Mouse (Mus musculus): Measurements from ENCODE around the gene Rcan1.

The Rcan1 gene

DNA sequence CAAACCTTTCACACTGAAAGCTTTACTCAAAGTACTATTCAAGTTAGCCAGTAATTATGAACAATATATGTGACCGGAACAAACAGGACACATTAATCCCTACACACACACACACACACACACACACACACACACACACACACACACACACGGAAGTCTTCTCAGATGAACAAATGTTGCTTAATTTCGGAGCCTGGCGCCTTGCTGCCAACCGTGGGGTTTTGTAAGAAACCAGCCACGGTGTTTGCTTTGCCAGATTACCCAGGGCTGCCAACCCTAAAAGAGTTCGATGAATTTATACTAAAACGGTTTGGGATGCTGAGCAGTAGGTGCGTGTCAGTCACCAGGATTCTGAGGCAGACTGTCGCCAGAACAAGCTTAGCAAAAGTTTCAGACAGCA lies 69.5 kb downstream of the Rcan1 start:
- DNase-seq (ENCODE audit: low spot score in 2 of 2): no peak

DNA sequence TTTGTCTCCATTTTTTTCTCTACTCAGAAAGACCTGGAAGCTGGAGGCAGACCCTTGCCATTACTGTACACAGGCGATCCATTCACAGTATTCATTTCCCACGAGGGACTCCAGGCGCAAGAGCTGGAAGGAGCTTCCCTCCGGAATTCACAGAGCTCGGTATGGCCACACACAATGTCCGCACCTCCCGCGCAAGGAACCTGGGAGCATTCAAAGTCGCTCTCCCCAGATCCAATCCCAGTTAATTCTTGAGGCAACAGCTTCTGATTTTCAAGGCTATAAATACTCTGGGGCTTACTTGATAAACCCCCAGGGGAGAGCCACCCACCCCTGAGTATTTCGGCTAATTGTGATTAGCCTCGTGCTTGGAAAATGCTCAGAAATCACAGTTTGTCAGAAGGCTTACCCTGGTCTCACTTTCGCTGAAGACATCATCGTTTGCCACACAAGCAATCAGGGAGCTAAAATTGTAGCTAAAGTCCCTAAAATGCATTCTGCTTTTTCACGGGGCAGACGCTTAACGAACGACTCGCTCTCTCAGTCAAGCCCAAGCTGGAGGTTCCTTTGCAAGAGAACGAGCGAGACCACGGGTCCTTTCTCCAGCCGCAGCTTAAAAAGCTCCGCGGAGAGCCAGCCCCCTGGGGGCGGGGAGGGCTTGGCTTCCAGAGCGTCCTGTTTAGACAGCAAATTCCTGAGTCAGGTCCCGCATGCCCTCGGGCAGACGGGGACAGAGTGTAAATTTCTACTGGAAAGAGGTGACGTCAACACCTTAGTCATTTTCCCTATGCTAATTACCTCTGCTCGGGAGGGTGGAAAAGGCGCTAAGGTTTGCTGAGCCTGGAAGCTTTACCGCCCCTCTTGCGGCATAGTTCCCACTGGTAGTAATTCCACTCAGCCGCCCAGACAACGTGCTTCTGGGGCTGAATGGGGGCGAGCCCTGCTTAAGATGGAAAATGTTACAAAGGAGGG lies 70.9 kb downstream of the Rcan1 start:
- DNase-seq (ENCODE audit: low spot score in 2 of 2): peak; percentile 64 to 69

GRCm38 (mm10) chr16:92398574-92399118 lies 72.0 kb downstream of the Rcan1 start:
- DNase-seq (ENCODE audit: low spot score in 2 of 2): no peak

DNA sequence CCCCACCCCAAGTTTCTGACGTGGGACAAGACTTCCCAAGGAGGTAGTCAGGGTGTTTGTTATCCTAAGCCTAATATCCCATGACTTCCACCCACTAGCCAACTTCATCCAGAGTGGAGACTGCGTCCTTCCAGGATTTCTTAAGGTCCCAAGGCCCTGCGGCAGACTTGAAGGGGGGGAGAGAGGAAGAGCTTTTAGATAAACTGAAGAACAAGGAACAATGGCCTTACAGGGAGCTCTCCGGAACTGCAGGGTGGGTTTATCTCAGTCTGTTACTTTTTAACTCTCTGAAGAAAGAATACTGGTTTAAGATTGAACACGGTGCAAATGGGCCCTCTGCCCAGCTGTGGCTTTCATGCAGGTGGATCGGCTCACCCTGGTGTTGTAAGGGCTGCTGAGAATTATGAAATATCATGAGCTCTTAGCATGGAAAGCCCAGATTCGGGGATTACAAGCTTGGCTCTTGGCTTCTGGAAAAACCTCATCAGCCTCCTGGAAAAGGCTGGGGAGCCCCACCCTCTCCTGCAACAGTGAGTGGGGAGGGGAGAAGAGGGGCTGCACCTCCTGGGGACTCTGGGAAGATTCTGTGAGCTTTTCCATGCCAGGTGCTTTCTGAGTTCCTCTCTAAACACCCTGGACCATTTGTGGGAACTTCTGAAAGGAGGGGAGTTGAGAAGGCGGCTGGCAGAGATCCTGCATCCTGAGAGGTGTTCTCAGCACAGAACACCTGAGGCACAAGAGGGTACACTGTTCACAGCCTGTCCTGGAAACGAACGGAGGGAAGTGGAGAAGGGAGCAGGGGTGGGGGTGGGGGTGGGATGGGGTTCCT lies 72.7 kb downstream of the Rcan1 start:
- DNase-seq (ENCODE audit: low spot score in 2 of 2): no peak

GRCm38 (mm10) chr16:92393732-92394131 lies 76.9 kb downstream of the Rcan1 start:
- no peak for DNase-seq (ENCODE audit: low spot score in 2 of 2)

DNA sequence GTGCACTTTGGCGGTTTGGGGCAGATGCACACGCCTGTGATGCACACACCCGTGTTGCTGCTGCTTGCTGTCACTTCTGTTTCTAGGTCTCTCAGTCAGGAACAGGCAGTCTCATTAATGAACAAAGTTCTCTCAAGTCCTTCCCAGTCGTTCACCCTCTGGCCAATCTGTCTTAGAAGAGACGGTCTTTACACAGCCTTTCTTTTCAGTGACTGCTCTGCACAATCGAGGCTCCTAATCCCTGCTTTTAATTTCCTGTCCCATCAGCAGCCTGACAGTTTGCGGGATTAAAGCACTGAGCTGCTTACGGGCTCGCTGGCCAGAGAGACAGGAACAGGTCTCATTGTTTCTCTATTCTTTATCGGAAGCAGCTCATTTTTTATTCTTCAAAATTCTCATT lies 83.0 kb downstream of the Rcan1 start:
- no peak for DNase-seq (ENCODE audit: low spot score in 2 of 2)

GRCm38 (mm10) chr16:92385062-92385461 lies 85.6 kb downstream of the Rcan1 start:
- peak in 1 of 2 experiments; percentile 48 for DNase-seq (ENCODE audit: low spot score in 2 of 2)

GRCm38 (mm10) chr16:92383412-92383811 lies 87.3 kb downstream of the Rcan1 start:
- no peak for DNase-seq (ENCODE audit: low spot score in 2 of 2)

DNA sequence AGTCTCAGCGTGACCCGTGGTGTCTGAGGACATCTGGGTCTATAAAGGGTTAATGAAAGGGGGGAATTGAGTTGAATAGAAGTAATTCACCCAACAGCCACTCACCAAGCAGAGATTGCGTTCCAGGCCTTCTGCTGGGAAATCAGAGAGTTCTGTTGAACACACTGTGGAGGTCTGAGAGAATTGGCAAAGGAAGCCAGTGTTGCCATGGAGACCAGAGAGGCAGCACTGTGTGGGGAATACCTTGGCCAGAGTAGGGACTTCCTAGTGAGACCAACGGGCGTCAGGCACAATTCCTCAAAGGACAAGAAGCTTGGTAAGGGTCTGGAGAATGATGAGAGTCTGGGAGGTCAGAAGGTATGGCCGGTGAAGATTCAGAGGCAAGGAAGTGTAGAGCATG lies 88.2 kb downstream of the Rcan1 start:
- peak in 1 of 2 experiments; percentile 43 for DNase-seq (ENCODE audit: low spot score in 2 of 2)

DNA sequence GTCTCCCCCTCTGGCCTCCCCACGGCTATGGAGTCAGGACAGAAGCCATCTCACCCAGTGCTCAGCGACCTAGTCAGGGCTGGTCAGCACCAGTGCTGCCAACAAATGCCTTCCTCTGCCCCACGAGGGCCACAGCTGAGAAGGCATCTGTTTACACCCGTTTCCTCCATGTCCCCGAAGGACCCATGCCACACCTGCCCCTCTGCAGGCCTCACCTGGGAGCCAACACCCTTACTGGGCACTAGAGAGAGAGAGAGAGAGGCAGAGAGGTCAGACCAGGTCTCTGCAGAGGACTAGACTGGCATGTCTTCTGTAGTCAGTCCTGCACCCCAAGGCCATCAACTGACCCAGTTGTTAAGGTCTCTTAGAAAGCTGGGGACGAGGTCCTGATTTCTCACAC lies 89.6 kb downstream of the Rcan1 start:
- no peak for DNase-seq (ENCODE audit: low spot score in 2 of 2)

DNA sequence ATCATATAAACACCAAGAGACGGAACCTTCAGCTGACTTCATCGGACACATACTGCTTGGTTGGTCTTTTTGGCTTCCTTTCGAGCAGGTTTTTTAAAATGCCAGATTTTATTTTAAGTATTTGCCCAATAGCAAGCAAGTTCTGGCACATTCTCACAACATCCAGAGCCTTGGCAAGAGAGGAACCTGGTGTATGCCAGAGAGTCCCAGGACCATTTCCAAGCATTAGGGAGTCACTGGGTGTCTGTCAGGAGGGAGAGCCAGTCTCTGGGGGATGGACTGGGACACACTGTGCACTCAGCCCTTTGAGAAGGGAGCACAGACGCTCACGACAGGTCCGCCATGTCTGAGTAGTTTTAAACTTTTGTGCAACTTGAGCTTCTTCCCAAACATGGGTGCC lies 93.7 kb downstream of the Rcan1 start:
- DNase-seq (ENCODE audit: low spot score in 2 of 2): no peak

DNA sequence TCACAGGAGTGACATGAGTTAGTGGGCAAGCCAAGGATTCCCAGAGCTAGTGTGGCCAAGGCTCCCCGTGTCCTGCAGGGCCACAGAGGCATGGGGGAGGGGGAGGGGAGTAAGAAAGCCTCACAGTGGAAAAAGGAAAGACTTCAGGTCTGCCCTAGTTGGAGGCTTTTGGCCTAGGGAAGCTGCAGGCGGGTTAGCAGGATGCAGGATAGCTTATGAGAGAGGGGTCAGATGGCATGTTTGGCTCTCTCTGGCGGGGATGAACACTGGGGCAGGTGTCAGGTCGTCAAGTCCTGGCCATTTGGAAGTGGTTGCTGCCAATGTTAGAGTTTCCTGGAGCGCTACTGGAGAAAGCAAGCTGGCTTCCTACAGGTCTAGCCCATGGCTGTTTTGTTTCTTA lies 99.0 kb downstream of the Rcan1 start:
- DNase-seq (ENCODE audit: low spot score in 2 of 2): no peak

GRCm38 (mm10) chr16:92369260-92369659 lies 101.4 kb downstream of the Rcan1 start:
- no peak for DNase-seq (ENCODE audit: low spot score in 2 of 2)

GRCm38 (mm10) chr16:92365477-92365876 lies 105.2 kb downstream of the Rcan1 start:
- no peak for DNase-seq (ENCODE audit: low spot score in 2 of 2)

DNA sequence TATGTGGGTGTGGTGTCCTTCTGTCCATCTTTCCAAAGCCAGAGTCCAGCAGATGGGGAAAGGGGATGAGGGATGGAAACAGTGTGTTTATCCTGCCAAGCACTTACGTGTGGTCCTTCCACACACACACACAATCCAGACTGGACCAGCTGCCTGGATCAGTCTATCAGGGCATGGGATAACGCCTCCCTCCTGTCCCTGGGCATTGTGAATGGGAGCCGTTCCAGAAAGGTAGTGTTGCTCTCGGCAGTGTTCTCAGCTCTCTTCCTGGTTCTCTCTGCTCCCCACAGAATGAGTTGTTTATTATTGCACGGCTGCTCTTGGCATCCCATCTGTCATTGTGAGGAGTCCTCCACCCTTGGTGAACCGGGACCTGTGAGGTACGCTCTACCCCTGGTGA lies 110.0 kb downstream of the Rcan1 start:
- DNase-seq (ENCODE audit: low spot score in 2 of 2): no peak

DNA sequence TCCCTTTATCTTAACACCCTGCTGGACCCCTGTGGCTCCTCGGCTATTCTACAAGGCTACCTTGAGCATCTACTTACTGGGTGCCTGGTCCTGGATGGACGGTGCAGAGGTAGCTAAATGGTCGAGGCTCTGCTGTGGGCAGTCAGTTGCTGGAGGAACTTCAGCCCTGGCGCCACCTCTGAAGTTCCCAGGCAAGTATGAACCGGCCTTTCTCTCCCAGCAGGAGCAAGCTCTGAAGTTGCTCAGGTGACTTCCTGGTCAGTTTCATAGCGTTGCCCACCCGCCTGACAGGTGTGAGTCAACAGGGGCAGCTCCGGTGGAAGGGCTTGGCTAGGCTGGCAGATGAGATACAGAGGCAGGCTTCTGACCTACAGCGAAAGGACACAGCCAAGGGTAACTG lies 111.4 kb downstream of the Rcan1 start, which contains the start of gene Kcne1:
Kcne1 (minus strand) TSS at position 240 of the 400 bp plus-strand sequence.
- DNase-seq (ENCODE audit: low spot score in 2 of 2): no peak

DNA sequence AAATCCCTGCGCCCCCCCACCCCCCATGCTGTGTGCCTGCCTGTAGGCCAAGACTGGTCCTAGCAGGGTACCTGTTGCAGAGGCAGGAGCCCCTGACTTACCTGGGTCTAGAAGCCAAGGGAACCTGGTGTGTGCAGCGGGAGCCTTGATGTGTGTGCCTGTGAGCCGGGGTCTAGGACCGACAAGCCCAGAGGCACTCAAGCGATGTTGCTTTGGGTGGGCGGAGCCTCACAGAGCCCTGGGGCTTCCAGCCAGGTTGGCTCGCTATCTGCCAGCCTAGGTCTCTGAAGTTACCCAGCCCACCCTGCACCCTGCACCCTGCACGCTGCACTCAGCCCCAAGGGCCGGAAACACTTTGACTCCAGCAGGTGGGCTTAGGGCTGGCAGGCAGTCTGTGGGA lies 111.9 kb downstream of the Rcan1 start:
- no peak for DNase-seq (ENCODE audit: low spot score in 2 of 2)

- no peak for DNase-seq (ENCODE audit: low spot score in 2 of 2)
Observed at GRCm38 (mm10) chr16:92357566-92357965, 113.1 kb downstream of the Rcan1 start.

GRCm38 (mm10) chr16:92357023-92357422 lies 113.6 kb downstream of the Rcan1 start:
- no peak for DNase-seq (ENCODE audit: low spot score in 2 of 2)

DNA sequence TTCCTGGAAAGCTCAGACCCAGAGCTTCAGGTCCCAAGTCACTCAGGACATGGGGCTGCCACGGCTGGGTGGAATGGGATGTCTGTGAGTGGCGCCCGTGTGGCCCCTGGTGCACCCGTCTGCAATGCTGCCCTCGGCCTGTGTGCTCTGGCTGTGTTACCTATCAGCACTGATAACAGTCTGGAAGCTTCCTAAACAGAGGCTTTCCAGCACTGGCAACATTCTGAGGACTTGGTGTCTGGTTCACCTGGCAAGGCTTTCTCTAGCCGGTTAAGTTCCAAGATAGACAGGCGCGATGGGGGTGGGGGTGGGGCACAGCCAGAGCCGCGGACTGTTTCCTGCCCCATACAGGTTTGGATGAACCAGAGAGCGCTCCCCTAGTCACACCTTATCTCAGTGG lies 114.7 kb downstream of the Rcan1 start:
- DNase-seq (ENCODE audit: low spot score in 2 of 2): no peak

- no peak for DNase-seq (ENCODE audit: low spot score in 2 of 2)
Observed at GRCm38 (mm10) chr16:92355366-92355765, 115.3 kb downstream of the Rcan1 start.

GRCm38 (mm10) chr16:92353897-92354296 lies 116.8 kb downstream of the Rcan1 start:
- no peak for DNase-seq (ENCODE audit: low spot score in 2 of 2)

All from frontal cortex, postnatal 25 days (tissue).